ENCODE assay signal across 18 mouse cellular contexts in the genomic region with DNA sequence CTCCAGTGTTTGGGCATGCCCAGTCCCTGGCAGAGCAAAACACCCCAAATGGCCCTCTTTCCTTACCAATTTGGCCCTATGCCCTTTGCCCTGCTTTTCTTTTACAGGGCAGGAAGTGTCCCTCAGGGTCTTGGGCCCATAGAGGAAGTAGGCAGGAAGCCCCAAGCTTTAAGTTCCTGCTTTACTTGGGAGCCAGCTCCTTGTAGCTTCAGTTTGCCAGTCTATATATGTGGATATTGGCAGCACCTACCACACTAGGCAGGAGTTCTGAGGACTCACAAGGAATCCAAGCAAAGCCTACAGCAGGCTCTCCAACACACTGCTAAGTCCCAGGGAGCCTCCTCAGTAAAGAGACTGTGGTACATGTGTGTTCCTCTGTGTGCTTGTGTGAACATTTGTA.
A peak's percentile ranks its signal among the peaks of the same experiment; 100 is the strongest.
DNase-seq lines count a peak whose midpoint lies in the region; ATAC-seq and TF ChIP-seq lines count a peak whose summit lies in the region.
"Had no signal": no experiment of that assay in that cellular context is flagged by ENCODE, and none has a peak within 500 bp of the region (broad histone marks: within the 10 kb centered on the region; RNA-seq: fewer than 3 reads in every experiment).

No protein-coding gene starts in this region.

- no peak for ATAC-seq in kidney, embryonic 14.5 days (ENCODE audit: low FRiP score, low TSS enrichment)
- ATAC-seq in lung, embryonic 16.5 days (ENCODE audit: low read depth): no peak
- ATAC-seq in liver, postnatal 0 days: no peak
- ATAC-seq: forebrain, postnatal 0 days; intestine, embryonic 15.5 days; Patski had no signal

- TF ChIP-seq POLR2A in heart, adult 2 months (IDR thresholded peaks at IDR 0.05; ENCODE audit: insufficient read depth, low read depth, low read length): no peak

- H3K4me1 ChIP-seq in heart, adult 2 months (ENCODE audit: control insufficient read depth, insufficient read depth, low read length): peaks cover 14% of the 10 kb centered on the region
- H3K4me1 ChIP-seq in kidney, embryonic 14.5 days (ENCODE audit: control insufficient read depth, insufficient read depth, low read length): peaks cover 35% of the 10 kb centered on the region
- H3K4me1 ChIP-seq in lung, embryonic 16.5 days (replicated peaks; ENCODE audit: control insufficient read depth, insufficient read depth, low read length): peaks cover 27% of the 10 kb centered on the region
- peaks cover 11% of the 10 kb centered on the region; the same call in 1 of the 2 replicates for H3K4me1 ChIP-seq in liver, postnatal 0 days (ENCODE audit: insufficient read depth)

- H3K79me2 ChIP-seq in heart, adult 2 months (replicated peaks; ENCODE audit: control insufficient read depth, insufficient read depth, low read length): no peaks in the 10 kb centered on the region

- no peak for TF ChIP-seq CTCF in heart, adult 2 months (IDR thresholded peaks at IDR 0.05)
- no peak for TF ChIP-seq CTCF in liver, postnatal 0 days (IDR thresholded peaks at IDR 0.05; ENCODE audit: low read depth)

- H3K9ac ChIP-seq in heart, adult 2 months (ENCODE audit: low read depth, low read length): no peak overlapping the region
- no peak overlapping the region for H3K9ac ChIP-seq in kidney, embryonic 14.5 days (ENCODE audit: low read depth, low read length)
- no peak overlapping the region for H3K9ac ChIP-seq in lung, embryonic 16.5 days (ENCODE audit: low read length)
- H3K9ac ChIP-seq in liver, postnatal 0 days (replicated peaks): no peak overlapping the region
- H3K9ac ChIP-seq: forebrain, postnatal 0 days; hindbrain, embryonic 12.5 days; intestine, embryonic 15.5 days; neural tube, embryonic 13.5 days had no signal

- no peaks in the 10 kb centered on the region for H3K27me3 ChIP-seq in heart, adult 2 months (ENCODE audit: control insufficient read depth, insufficient read depth, low read length)
- no peaks in the 10 kb centered on the region for H3K27me3 ChIP-seq in kidney, embryonic 14.5 days (ENCODE audit: control insufficient read depth, insufficient read depth, low read length)
- no peaks in the 10 kb centered on the region for H3K27me3 ChIP-seq in lung, embryonic 16.5 days (ENCODE audit: control insufficient read depth, insufficient read depth, low read depth, low read length)
- H3K27me3 ChIP-seq in liver, postnatal 0 days (ENCODE audit: insufficient read depth, low read length): peaks cover 20% of the 10 kb centered on the region
- H3K27me3 ChIP-seq: hindbrain, embryonic 12.5 days; intestine, embryonic 15.5 days; neural tube, embryonic 13.5 days; Patski had no signal

- H3K4me2 ChIP-seq in kidney, embryonic 14.5 days (replicated peaks; ENCODE audit: low read depth, low read length): no peak overlapping the region
- H3K4me2 ChIP-seq in lung, embryonic 16.5 days (ENCODE audit: low read depth, low read length): no peak overlapping the region
- no peak overlapping the region for H3K4me2 ChIP-seq in liver, postnatal 0 days (ENCODE audit: low read depth, low read length)
- H3K4me2 ChIP-seq: hindbrain, embryonic 12.5 days; intestine, embryonic 15.5 days; neural tube, embryonic 13.5 days had no signal

- H3K36me3 ChIP-seq in heart, adult 2 months (ENCODE audit: control insufficient read depth, insufficient read depth, low read length): no peaks in the 10 kb centered on the region
- no peaks in the 10 kb centered on the region for H3K36me3 ChIP-seq in kidney, embryonic 14.5 days (ENCODE audit: control insufficient read depth, insufficient read depth, low read length)
- no peaks in the 10 kb centered on the region; the same call in 1 of the 2 replicates for H3K36me3 ChIP-seq in lung, embryonic 16.5 days (ENCODE audit: control insufficient read depth, insufficient read depth, low read length)
- H3K36me3 ChIP-seq in liver, postnatal 0 days (replicated peaks; ENCODE audit: insufficient read depth, low read length): no peaks in the 10 kb centered on the region
- H3K36me3 ChIP-seq: hindbrain, embryonic 12.5 days; intestine, embryonic 15.5 days; neural tube, embryonic 13.5 days had no signal

- DNase-seq in heart, adult 2 months: no peak
- no peak for DNase-seq in heart, postnatal 4 days
- no peak for DNase-seq in kidney, postnatal 14 days
- no peak for DNase-seq in lung, postnatal 4 days
- DNase-seq in liver, postnatal 0 days: no peak
- no peak for DNase-seq in Muller cell, postnatal 12 days (ENCODE audit: inconsistent ontology term)
- DNase-seq: adrenal gland, postnatal 36 days; cerebellum, postnatal 10 days; forebrain, postnatal 0 days; gastrocnemius, postnatal 10 days; right cerebral cortex, postnatal 25 days had no signal

- peak overlapping the region; percentile 48 for H3K27ac ChIP-seq in heart, adult 2 months
- H3K27ac ChIP-seq in kidney, embryonic 14.5 days (ENCODE audit: low read depth, low read length): peak overlapping the region; percentile 7; the same call in 1 of the 2 replicates
- H3K27ac ChIP-seq in lung, embryonic 16.5 days (ENCODE audit: low read length): peak overlapping the region; percentile 19; the same call in 1 of the 2 replicates
- peak overlapping the region; percentile 36; the same call in 1 of the 2 replicates for H3K27ac ChIP-seq in liver, postnatal 0 days (ENCODE audit: low read depth)
- H3K27ac ChIP-seq: hindbrain, embryonic 12.5 days; intestine, embryonic 15.5 days; neural tube, embryonic 13.5 days had no signal

- H3K9me3 ChIP-seq in kidney, embryonic 14.5 days (ENCODE audit: control insufficient read depth, low read length): peaks cover 8% of the 10 kb centered on the region; the same call in 1 of the 2 replicates
- H3K9me3 ChIP-seq in lung, embryonic 16.5 days (ENCODE audit: control insufficient read depth, low read length): peaks cover 5% of the 10 kb centered on the region; the same call in 1 of the 2 replicates
- peaks cover 3% of the 10 kb centered on the region; the same call in 1 of the 2 replicates for H3K9me3 ChIP-seq in liver, postnatal 0 days (ENCODE audit: low read length)
- H3K9me3 ChIP-seq: intestine, embryonic 15.5 days had no signal

- no peak overlapping the region for H3K4me3 ChIP-seq in heart, adult 2 months
- H3K4me3 ChIP-seq in kidney, embryonic 14.5 days (ENCODE audit: low read length): no peak overlapping the region
- H3K4me3 ChIP-seq in lung, embryonic 16.5 days (ENCODE audit: low read length): no peak overlapping the region
- no peak overlapping the region for H3K4me3 ChIP-seq in liver, postnatal 0 days (ENCODE audit: low read depth, low read length)
- H3K4me3 ChIP-seq: erythroblast, embryonic 14.5 days; hindbrain, embryonic 12.5 days; intestine, embryonic 15.5 days; neural tube, embryonic 13.5 days had no signal

- TF ChIP-seq EP300 in heart, adult 2 months (IDR thresholded peaks at IDR 0.05; ENCODE audit: insufficient read depth, low read depth, low read length): no peak
- TF ChIP-seq EP300 in liver, postnatal 0 days (IDR thresholded peaks at IDR 0.05; ENCODE audit: low read depth): no peak

- intact Hi-C loops in heart, adult 2 months (cut with DNase I): loop anchor here (2.0 to 5.0 kb wide), 2 partner anchors 18 to 38 kb away; no protein-coding TSS in a partner anchor
